Mouse (Mus musculus): ENCODE measurements at regions not wholly inside any gene's neighbourhood (a gene's known extent, or its start where the extent isn't known, plus 50 kb on each side); places are given as distances from the start of the nearest gene placed in this dataset.

DNA sequence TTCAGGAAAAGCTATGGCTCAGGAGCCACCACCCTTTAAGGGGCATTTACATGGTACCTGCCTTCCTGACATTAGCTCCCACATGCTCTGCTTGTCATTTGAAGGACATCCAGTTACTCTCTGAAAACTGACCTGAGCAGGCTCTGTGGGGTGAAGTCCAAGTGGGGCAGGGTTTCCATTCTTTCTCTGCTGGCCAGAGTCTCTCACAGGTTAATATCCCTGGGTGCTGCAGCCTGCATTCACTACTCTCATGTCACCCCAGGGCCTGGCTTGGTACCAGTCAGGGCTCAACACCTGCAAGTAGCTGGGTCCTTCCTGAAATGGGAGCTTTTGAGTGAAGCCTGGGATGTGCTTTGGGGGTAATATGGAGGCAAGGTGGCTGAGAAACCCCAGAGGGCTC lies 188.8 kb upstream of the Ncam1 start:
- TF ChIP-seq POLR2A (IDR thresholded peaks at IDR 0.05; ENCODE audit: borderline replicate concordance, insufficient read depth, low read length): no peak
- TF ChIP-seq CTCF (IDR thresholded peaks at IDR 0.05; ENCODE audit: borderline replicate concordance, insufficient read depth, low read depth, low read length): no peak

All from cerebellum, adult 2 months (tissue).